Mouse (Mus musculus) layer of hippocampus, adult 2 months (tissue): ENCODE measurements at regions not wholly inside any gene's neighbourhood (a gene's known extent, or its start where the extent isn't known, plus 50 kb on each side); places are given as distances from the start of the nearest gene placed in this dataset.

Experiments
- DNase-seq, 2 experiments: peaks; one replicate each; pipeline ENCODE4 v3.0.0; 2022; ENCODE audit warnings: low spot score in 2 of 2
- H3K27ac ChIP-seq: fragments of 200-600 bp; 2 replicates; pipeline ENCODE4 v1.8.1; 2022
- H3K4me3 ChIP-seq: fragments of 200-600 bp; 2 replicates; pipeline ENCODE4 v1.8.1; 2022; ENCODE audit warnings: mild to moderate bottlenecking
- CTCF ChIP-seq: fragments of 200-600 bp; conservative IDR thresholded peaks from 2 replicates; pipeline ENCODE4 v1.8.1; 2022; ENCODE audit warnings: antibody characterized with exemption, mild to moderate bottlenecking, moderate library complexity

GRCm38 (mm10) chr14:80901346-80901745, 917.5 kb downstream of the Olfm4 start:
- peak; percentile 61 to 81 for DNase-seq
- TF ChIP-seq CTCF = no peak
- H3K4me3 ChIP-seq = peak overlapping the region; percentile 54
- H3K27ac ChIP-seq = peak overlapping the region; percentile 86

GRCm38 (mm10) chr14:80901759-80902163, 917.9 kb downstream of the Olfm4 start:
- peak overlapping the region; percentile 86 for H3K27ac ChIP-seq
- peak overlapping the region; percentile 54 for H3K4me3 ChIP-seq
- no peak for TF ChIP-seq CTCF
- peak in 1 of 2 experiments; percentile 25 for DNase-seq

- TF ChIP-seq CTCF = no peak
- Histone ChIP-seq H3K27ac (no peak overlapping the region), H3K4me3 (no peak overlapping the region)
- DNase-seq = no peak
These were observed 932.1 kb downstream of the Olfm4 start for GRCm38 (mm10) chr14:80916031-80916430.

GRCm38 (mm10) chr14:80923732-80924131, 939.9 kb downstream of the Olfm4 start:
- DNase-seq = no peak
- H3K4me3 ChIP-seq = no peak overlapping the region
- no peak overlapping the region for H3K27ac ChIP-seq
- TF ChIP-seq CTCF = no peak

GRCm38 (mm10) chr14:80959966-80960365, 976.1 kb downstream of the Olfm4 start:
- Histone ChIP-seq H3K27ac (peak overlapping the region; percentile 57), H3K4me3 (no peak overlapping the region)
- peak in 1 of 2 experiments; percentile 8 for DNase-seq
- no peak for TF ChIP-seq CTCF

- Histone ChIP-seq H3K27ac (no peak overlapping the region), H3K4me3 (no peak overlapping the region)
- no peak for TF ChIP-seq CTCF
- DNase-seq = no peak
These were observed 991.9 kb downstream of the Olfm4 start for GRCm38 (mm10) chr14:80975795-80976194.

GRCm38 (mm10) chr14:80976662-80977061, 992.8 kb downstream of the Olfm4 start:
- no peak for TF ChIP-seq CTCF
- H3K27ac ChIP-seq = no peak overlapping the region
- no peak overlapping the region for H3K4me3 ChIP-seq
- DNase-seq = no peak

GRCm38 (mm10) chr14:80979475-80979874, 995.6 kb downstream of the Olfm4 start:
- DNase-seq = no peak
- Histone ChIP-seq H3K27ac (no peak overlapping the region), H3K4me3 (no peak overlapping the region)
- no peak for TF ChIP-seq CTCF

- DNase-seq = no peak
These were observed 1006.3 kb downstream of the Olfm4 start for GRCm38 (mm10) chr14:80990192-80990591.

GRCm38 (mm10) chr14:80990679-80991286, 1006.9 kb downstream of the Olfm4 start:
- no peak for DNase-seq
- Histone ChIP-seq H3K4me3 (no peak overlapping the region), H3K27ac (no peak overlapping the region)
- TF ChIP-seq CTCF = no peak

More at GRCm38 (mm10) chr14:80990192-80990591, 1006.3 kb downstream of the Olfm4 start:
- Histone ChIP-seq H3K4me3 (no peak overlapping the region), H3K27ac (no peak overlapping the region)
- TF ChIP-seq CTCF = no peak

- TF ChIP-seq CTCF = no peak
- Histone ChIP-seq H3K4me3 (no peak overlapping the region), H3K27ac (no peak overlapping the region)
- DNase-seq = no peak
These were observed 1015.1 kb downstream of the Olfm4 start for GRCm38 (mm10) chr14:80999030-80999429.

GRCm38 (mm10) chr14:81013208-81013607, 1029.3 kb downstream of the Olfm4 start:
- no peak overlapping the region for H3K4me3 ChIP-seq
- no peak for TF ChIP-seq CTCF
- no peak for DNase-seq
- no peak overlapping the region for H3K27ac ChIP-seq

GRCm38 (mm10) chr14:81031475-81031874, 1047.6 kb downstream of the Olfm4 start:
- DNase-seq = no peak
- no peak overlapping the region for H3K27ac ChIP-seq
- H3K4me3 ChIP-seq = no peak overlapping the region
- TF ChIP-seq CTCF = no peak

GRCm38 (mm10) chr14:81037635-81038034, 1053.8 kb downstream of the Olfm4 start:
- DNase-seq = no peak
- no peak for TF ChIP-seq CTCF
- H3K27ac ChIP-seq = no peak overlapping the region
- no peak overlapping the region for H3K4me3 ChIP-seq

GRCm38 (mm10) chr14:81038045-81038444, 1054.2 kb downstream of the Olfm4 start:
- no peak for TF ChIP-seq CTCF
- Histone ChIP-seq H3K27ac (no peak overlapping the region), H3K4me3 (no peak overlapping the region)
- no peak for DNase-seq
